Mouse (Mus musculus): ENCODE data around the gene Fam78b.

Gene Fam78b

GRCm38 (mm10) chr1:167032046-167032648 lies 30.9 kb downstream of the Fam78b start:
- no peak for DNase-seq (ENCODE audit: low spot score)

DNA sequence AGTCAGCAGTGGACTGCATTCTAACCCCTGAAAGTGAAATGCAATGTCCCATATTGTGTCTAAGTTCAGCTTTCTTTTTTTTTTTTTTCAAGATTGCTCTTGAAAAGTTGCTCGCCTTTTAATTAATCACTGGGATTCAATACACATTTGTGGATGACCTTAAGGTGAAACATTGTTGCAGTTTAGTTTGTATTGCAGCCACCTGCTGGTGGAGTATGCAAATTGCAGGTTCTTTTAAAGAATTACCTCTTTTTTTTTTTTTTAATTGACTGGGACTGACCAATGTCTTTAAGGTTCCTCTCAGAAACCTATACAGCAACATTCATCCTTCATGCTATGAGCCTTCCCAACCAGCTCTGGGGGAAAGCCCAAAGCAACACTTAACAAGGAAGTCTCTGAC lies 33.2 kb downstream of the Fam78b start:
- DNase-seq (ENCODE audit: low spot score), result peak; percentile 9

DNA sequence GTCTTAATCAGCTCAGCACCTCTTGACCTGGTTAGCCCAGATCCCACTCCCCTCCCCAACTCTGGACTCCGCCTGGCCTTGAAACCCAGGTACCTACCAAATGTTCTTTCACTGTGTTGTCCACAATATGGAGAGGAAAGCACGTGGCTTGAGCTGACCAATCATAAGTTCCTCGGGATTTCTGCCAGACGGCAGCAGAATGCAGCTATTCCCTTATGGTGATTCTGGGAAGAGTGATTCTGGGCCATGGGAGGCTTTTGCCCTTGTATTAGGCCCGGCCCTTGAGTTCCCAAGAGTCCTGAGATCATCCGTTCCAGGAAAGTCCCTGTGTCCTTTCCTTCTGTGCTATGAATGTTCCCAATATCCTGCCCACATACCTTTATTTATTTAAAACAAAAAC lies 41.3 kb downstream of the Fam78b start:
- DNase-seq (ENCODE audit: low spot score), result no peak

- DNase-seq (ENCODE audit: low spot score), result no peak
Measured at GRCm38 (mm10) chr1:167046169-167046927, 45.1 kb downstream of the Fam78b start.

DNA sequence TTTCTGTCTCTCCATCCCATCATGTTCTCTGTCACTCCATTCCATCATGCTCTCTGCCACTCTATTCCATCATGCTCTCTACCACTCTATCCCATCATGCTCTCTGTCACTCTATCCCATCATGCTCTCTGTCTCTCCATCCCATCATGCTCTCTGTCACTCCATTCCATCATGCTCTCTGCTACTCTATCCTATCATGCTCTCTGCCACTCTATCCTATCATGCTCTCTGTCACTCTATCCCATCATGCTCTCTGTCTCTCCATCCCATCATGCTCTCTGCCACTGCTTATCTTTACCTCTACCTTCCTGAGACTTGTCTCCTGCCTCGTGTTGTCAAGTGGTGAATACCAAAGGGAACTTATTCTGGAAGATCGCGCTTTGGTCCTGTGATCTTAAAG lies 49.6 kb downstream of the Fam78b start:
- DNase-seq (ENCODE audit: low spot score), result no peak

DNA sequence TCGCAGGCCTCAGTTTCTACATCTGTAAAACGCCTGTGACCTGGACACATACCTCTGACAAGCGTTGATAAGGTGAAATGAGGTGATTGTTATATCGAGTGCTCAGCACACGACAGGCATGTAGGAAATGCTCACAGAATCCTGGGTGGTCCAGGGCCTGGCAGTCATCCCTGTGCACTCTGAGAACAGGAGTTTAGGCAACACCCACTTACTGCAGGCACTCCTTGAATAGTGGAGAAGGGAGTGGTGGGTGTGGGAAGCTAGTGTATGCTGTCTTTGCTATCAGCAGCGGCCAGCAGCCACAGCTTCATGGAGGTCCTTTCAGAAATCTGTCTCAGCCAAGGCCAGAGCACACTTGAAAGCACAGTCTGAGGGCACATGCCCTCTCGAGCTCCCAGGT lies 52.8 kb downstream of the Fam78b start:
- no peak for DNase-seq (ENCODE audit: low spot score)

DNA sequence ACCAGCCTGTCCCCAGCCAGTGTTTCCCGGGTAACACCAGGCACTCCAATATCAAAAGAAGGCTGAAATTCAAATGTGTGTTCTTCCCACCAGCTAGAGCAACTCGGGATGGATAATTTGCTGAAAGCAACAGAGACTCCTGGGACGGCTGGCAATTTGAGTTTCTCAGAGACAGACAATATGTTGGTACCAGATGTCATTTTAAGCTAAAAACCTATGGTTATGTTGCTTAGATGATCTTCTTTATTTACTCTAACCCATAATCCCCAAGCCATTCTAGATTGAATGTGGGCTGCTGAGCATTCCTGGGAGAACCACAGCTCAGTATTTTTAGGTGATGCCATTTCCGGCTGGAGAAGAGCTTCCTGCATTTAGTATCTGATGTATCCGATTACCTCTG lies 56.3 kb downstream of the Fam78b start:
- DNase-seq (ENCODE audit: low spot score), result no peak

- DNase-seq (ENCODE audit: low spot score), result no peak
Measured at GRCm38 (mm10) chr1:167059550-167060285, 58.5 kb downstream of the Fam78b start.

GRCm38 (mm10) chr1:167063971-167064370 lies 62.8 kb downstream of the Fam78b start:
- no peak for DNase-seq (ENCODE audit: low spot score)

- no peak for DNase-seq (ENCODE audit: low spot score)
Measured at GRCm38 (mm10) chr1:167065541-167065940, 64.3 kb downstream of the Fam78b start.

DNA sequence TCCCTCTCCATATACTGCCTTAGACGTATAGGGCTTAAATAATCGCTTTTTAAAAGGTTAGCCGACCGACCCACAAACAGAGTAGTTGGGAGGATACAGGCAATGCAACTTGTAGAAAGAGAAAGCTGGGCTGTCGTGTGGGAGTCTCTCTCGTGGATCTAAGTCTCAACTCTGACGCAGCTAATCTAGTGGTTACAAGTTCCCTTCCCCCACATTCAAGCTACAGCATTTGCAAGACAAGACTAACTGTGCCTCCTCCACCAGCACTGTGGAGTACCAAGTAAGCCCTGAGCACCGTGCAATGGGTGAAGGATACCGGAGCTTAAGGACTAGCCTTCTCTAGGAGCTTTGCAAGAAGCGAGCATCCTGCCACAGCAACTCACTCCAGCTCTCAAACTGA lies 64.8 kb downstream of the Fam78b start:
- DNase-seq (ENCODE audit: low spot score), result no peak

- no peak for DNase-seq (ENCODE audit: low spot score)
Measured at GRCm38 (mm10) chr1:167066933-167067341, 65.7 kb downstream of the Fam78b start.

DNA sequence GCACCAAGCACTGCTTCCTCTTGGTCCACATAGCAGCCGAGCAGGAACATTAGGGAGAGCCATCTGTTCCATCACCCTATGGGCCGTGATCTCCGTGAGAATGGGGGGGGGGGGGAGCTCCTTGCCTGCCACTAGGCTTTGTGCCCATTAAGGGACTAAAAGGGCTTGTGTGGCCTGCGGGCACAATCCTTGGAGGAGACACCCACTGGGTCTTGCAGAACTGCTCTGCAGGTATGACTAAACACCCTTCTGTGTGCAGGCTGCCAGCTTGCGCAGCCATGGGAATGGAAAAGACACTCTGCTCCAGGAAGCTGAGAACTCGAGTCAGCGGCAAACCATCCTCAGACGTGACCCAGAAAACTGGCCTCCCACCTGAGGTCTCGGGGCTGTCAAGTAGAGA lies 68.5 kb downstream of the Fam78b start:
- DNase-seq (ENCODE audit: low spot score), result no peak

- DNase-seq (ENCODE audit: low spot score), result no peak
Measured at GRCm38 (mm10) chr1:167070306-167070705, 69.1 kb downstream of the Fam78b start.

GRCm38 (mm10) chr1:167075726-167076125 lies 74.5 kb downstream of the Fam78b start:
- DNase-seq (ENCODE audit: low spot score), result peak; percentile 42

DNA sequence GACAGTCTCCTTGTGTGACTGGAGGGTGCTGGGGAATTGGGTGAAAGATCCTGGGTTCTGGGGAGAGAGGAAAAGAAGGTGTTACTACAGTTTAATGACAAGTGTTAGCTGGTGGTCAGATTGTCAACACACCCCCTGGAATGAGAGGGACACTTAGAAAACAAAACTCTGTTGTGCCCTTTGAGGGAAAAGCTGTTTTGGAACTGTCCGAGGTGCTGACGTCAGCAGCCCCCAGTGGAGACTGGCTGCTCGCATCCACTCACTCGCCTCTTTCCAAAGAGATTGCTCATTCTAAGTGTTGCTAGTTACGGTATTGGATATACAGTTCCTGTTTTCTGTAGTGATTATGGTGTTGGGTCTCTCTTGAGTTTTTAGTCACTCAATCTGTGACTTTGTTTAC lies 78.3 kb downstream of the Fam78b start:
- peak; percentile 9 for DNase-seq (ENCODE audit: low spot score)

DNA sequence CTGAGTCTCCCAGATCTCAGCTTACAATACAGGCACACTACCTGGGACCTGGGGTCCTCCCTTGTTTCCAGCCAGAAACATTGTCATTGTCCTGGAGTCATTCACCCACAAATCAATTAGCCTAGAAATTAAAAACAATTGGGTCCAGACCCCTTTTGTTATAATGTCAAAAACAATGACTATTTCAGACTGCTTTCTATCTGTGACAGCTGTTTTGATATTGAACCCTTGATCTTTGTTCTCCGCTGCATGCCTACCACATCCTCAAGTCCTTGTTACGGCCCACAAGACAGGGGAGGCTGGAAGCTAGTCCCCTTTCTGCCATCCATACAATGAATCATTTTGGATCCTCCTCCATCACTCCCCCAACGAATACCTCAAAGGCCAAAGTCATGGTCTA lies 80.7 kb downstream of the Fam78b start:
- no peak for DNase-seq (ENCODE audit: low spot score)

GRCm38 (mm10) chr1:167082506-167083100 lies 81.4 kb downstream of the Fam78b start:
- no peak for DNase-seq (ENCODE audit: low spot score)

DNA sequence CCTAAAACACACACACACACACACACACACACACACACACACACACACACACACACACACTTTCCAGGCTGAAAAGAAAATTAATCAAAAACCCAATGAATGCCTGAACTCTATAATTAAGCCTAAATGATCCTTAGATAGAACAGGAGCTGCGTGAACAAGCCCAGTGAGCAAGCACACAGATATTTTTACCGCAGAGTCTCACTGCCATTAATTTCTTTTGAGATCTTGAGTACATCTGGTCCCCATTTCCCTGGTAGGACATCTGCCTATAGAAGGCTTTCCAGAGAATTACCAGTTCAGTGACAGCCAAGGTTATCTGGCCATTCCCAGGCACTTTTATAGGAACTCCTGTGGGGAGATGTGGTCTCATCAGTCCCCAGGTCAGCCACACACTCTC lies 82.0 kb downstream of the Fam78b start:
- DNase-seq (ENCODE audit: low spot score), result no peak

DNA sequence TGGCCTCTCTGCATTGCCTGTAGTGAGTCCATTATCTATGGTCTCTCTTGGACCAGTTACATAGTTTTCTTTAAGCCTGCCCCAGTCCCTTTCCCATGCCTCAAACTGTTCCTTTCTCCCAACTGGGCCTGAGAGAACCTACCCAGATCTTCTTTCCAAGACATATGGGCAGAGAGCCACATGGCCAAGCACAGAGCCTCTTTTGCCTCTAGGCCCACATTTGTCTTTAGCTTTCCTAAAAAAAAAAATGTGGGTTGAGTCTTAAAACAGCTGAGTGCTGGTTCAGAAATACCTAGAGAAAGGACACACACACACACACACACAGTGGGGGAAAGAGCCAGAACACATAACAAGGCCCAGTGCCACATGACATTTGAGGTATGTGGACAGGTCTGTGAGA lies 83.1 kb downstream of the Fam78b start:
- no peak for DNase-seq (ENCODE audit: low spot score)

DNA sequence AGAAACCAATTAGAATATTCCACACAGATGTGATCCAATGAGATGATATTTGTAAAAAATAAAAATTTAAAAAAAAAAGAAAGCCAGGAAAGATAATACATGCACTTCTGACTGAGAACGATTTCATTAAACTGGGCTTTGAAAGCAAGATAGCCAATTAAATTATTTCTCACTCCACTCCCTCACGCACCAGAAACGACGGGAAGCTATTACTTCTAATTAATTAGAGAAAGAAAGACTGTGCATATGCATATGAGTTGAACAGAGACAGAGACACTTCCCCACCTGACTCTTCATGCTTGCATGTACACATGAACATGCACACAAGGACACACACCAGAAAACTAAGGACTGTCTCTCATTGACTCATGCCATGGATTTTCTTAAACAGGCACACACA lies 84.2 kb downstream of the Fam78b start:
- DNase-seq (ENCODE audit: low spot score), result no peak

DNA sequence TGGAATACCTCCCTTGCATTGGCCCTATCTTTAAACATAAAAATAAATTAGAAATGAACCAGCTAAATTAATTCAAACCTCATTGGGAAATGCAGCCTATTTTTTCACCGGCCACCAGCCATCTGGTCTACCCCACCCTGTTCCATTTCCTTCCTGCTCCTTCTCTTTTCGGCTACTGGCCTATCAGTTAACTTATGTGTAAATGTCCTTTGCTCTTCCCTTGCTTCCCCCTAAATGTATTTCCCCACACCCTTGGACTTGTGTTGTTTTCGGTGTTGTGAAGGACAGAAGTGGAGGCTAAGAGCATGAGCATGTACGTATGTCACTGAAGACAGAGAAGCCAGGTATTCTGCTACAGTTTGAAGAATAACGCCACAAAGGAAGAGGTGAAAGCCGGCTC lies 89.2 kb downstream of the Fam78b start:
- no peak for DNase-seq (ENCODE audit: low spot score)

- no peak for DNase-seq (ENCODE audit: low spot score)
Measured at GRCm38 (mm10) chr1:167093551-167093950, 92.3 kb downstream of the Fam78b start.

Measured in adipocyte (in vitro differentiated cells).